Mouse (Mus musculus) embryonic fibroblast, embryonic 13.5 days (primary cell): ENCODE data around the gene Rbm14.

Experiments used
- CTCF ChIP-seq: IDR thresholded peaks from 2 replicates; pipeline ENCODE4 v1.5.1; 2011; ENCODE audit warnings: mild to moderate bottlenecking, control low read depth, low read length, moderate library complexity, borderline replicate concordance; ENCODE audit not compliant: insufficient read depth
- POLR2A ChIP-seq: IDR thresholded peaks from 2 replicates; pipeline ENCODE4 v1.6.1; 2011; ENCODE audit warnings: low read depth, mild to moderate bottlenecking, control low read depth, low read length, moderate library complexity

GRCm38 (mm10) chr19:4810309-4810708, 1.1 kb downstream of the Rbm14 start:
- TF ChIP-seq CTCF (no peak), POLR2A (no peak)
